Mouse (Mus musculus): ENCODE results near the gene Spef1.
"Not testable (repeated sequence)": the region's sequence is repeated elsewhere in the genome, so short reads cannot be mapped to it uniquely, and the experiment has no call there.

Spef1 gene

DNA sequence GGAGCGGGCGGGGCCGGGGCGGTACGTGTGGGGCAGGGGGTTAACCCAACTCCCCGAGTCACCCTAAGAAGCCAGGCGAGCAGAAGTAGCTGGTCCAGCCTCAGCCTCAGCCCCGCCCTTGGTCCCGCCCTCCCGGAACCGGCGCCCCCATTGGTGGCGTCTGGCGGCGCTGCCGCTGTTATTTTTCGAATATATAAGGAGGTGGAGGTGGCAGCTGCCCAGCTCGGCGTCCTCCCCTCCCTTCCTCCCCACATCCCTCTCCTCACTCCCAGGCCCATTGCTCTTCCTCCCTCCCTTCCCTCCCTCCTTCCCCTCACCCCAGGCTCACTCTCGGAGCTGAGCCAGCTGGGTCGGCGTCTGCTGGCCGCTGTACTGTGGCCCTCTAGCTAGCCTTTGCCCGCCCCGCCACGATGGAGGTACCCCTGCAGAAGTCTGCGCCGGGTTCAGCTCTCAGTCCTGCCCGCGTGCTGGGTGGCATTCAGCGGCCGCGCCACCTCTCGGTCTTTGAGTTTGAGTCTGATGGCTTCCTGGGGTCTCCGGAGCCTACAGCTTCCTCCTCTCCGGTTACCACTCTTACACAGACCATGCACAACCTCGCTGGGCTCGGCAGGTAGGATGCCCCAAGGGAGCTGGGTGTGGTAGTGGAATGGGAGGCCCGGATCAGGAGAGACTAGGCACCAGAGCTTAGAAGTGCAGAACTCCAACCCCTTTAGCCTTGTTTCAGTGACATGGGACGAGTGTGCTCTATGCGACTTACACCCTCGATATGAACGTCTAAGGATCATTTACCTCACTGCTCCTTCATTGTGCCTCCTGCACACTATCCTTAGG lies at the start of gene Spef1, which contains the start of gene Cdc25b:
Spef1 (minus strand) TSS at position 512 of the 831 bp plus-strand sequence.
Cdc25b (plus strand) TSS at position 179 of the 831 bp plus-strand sequence.
- peak in 1 of 2 experiments; percentile 72 for DNase-seq (ENCODE audit: low read depth in 1 of 2, low spot score in 2 of 2)

DNA sequence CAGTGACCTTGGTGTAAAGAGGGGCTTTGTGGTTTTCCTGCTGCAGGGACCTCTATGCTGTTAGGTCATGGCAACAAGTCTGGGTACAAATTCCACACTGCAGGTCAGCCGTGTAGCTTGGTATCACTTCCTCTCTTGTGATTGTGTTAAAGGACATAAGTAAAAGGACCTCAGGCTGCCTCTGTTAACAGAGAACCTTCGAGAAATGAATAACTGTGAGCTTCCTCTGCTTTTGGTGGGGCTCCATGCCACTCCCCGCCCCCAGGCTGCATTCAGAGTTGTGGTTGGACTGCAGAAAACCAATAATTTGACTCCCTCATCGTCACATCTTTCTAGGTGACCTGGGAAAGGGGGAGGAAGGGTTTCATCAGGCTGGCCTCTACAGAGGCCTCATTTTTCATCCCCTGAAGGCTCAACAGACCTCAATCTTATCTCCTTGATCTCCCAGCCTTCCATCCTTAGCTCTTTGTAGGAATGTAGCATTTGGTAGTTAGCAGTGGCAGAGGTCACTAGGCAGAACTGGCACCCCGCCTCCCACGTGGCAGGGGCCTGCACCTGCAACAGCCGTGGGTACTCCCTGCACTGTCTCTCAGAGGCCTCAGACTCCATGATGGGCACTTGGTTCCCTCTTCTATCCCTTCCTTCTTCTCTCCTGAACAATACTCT lies 48.0 kb upstream of the Spef1 start:
- peak in 1 of 2 experiments; percentile 16 for DNase-seq (ENCODE audit: low read depth in 1 of 2, low spot score in 2 of 2)

DNA sequence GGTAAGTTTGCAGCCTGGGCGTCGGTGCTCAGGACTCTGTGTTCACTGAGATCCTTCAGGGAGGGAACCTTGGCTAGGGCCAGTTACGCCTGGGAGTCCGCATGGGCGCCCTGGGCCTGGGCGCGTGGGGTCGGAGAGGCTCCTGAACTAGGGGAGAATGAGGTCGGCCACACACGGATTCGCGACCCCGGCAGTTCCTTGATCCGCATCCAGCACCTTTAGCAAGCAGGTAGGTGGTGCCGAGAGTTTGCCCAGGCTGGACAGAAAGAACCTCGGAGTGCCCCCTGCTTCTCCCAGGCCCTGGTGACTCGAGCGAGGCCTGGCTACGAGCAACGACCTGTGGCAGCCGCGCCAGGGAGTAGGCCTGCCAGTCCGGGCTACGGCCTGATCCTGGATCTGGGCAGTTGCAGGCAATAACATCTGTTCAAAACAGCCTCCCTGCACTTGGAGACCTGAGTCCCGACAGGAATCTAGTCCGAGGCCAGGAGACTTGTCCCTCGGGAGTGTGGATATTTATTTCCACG lies 47.1 kb upstream of the Spef1 start:
- no peak for DNase-seq (ENCODE audit: low read depth in 1 of 2, low spot score in 2 of 2)

- DNase-seq (ENCODE audit: low read depth in 1 of 2, low spot score in 2 of 2): peak; percentile 81 to 88
Observed at GRCm38 (mm10) chr2:131233307-131234126, 46.4 kb upstream of the Spef1 start, which contains the start of gene Mavs. TSS of gene Mavs (plus strand) at chr2:131234063.

- DNase-seq (ENCODE audit: low read depth in 1 of 2, low spot score in 2 of 2): no peak
Observed at GRCm38 (mm10) chr2:131232558-131232957, 45.5 kb upstream of the Spef1 start.

DNA sequence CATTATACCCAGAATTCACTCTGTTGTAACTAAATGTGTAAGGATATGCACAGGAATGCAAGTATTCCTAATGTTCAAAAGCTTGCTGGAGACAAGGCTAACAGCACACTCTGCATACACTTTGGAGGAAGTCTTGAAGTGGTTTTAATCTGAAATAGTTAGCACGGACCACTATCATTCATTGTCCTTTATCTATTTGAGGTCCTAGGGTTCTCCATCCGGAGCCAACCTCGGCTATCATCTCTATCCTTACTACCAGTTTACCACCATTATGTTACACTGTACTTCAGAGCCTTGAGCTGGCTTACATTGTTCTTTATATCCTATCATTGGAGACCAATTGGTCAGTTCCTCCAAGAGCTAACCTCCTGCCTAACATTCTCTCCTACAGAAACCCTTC lies 40.2 kb upstream of the Spef1 start:
- DNase-seq (ENCODE audit: low read depth in 1 of 2, low spot score in 2 of 2): no peak

DNA sequence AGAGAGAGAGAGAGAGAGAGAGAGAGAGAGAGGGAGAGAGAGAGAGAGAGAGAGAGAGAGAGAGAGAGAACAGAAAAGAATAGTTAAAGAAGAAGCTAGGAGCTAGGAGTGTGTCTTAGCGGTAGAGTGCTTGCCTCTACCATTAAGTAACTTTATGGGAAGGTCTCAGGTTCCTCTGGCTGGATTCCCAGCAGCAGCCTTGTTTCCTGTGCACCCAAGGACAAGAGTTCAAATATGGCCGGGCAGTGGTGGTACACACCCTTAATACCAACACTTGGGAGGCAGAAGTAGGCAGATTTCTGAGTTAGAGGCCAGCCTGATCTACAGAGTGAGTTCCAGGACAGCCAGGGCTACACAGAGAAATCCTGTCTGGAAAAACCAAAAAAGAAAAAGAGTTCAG lies 39.6 kb upstream of the Spef1 start:
- DNase-seq (ENCODE audit: low read depth in 1 of 2, low spot score in 2 of 2): not testable (repeated sequence)

DNA sequence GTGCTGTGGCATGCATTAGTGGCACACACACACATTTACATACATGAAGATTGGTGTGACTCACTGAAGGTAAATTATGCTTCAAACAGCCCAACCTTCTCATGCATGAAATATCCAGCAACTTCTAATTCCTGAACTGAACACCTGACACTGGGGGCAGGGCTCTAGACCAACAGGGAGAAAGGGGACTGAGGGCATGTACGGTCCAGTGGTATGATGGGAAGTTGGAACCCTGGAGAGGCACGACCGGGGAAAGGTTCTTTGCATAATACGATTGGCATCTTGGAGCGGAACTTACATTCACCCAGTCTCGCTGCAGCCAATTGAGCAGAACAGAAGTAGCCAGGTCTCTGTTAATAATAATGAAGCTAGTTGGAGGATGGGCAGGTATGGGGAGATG lies 38.1 kb upstream of the Spef1 start:
- no peak for DNase-seq (ENCODE audit: low read depth in 1 of 2, low spot score in 2 of 2)

DNA sequence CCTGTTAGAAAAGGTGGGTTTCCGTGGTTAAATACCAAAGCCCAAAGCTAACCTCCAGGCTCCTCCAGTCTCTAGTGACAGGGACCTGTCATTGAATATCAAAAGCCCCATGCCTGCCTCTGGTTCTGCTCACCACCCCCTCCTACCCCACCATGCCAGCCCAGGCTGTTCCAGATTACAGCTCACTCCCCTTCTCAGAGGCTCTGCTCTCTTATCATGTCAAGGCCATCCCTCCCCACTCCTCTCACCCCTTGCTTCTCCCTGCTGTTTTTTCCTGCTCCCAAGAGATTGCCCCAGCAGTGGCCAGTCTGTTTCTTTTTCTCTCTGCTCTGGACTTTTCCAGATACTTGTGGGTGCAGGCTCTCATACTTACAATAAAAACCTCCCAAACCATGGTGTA lies 36.5 kb upstream of the Spef1 start:
- no peak for DNase-seq (ENCODE audit: low read depth in 1 of 2, low spot score in 2 of 2)

- DNase-seq (ENCODE audit: low read depth in 1 of 2, low spot score in 2 of 2): no peak
Observed at GRCm38 (mm10) chr2:131222562-131222961, 35.5 kb upstream of the Spef1 start.

GRCm38 (mm10) chr2:131221853-131222515 lies 34.9 kb upstream of the Spef1 start:
- DNase-seq (ENCODE audit: low read depth in 1 of 2, low spot score in 2 of 2): no peak

- DNase-seq (ENCODE audit: low read depth in 1 of 2, low spot score in 2 of 2): no peak
Observed at GRCm38 (mm10) chr2:131220030-131220429, 32.9 kb upstream of the Spef1 start.

- DNase-seq (ENCODE audit: low read depth in 1 of 2, low spot score in 2 of 2): no peak
Observed at GRCm38 (mm10) chr2:131215941-131216858, 29.1 kb upstream of the Spef1 start.

GRCm38 (mm10) chr2:131213773-131214172 lies 26.7 kb upstream of the Spef1 start:
- no peak for DNase-seq (ENCODE audit: low read depth in 1 of 2, low spot score in 2 of 2)

DNA sequence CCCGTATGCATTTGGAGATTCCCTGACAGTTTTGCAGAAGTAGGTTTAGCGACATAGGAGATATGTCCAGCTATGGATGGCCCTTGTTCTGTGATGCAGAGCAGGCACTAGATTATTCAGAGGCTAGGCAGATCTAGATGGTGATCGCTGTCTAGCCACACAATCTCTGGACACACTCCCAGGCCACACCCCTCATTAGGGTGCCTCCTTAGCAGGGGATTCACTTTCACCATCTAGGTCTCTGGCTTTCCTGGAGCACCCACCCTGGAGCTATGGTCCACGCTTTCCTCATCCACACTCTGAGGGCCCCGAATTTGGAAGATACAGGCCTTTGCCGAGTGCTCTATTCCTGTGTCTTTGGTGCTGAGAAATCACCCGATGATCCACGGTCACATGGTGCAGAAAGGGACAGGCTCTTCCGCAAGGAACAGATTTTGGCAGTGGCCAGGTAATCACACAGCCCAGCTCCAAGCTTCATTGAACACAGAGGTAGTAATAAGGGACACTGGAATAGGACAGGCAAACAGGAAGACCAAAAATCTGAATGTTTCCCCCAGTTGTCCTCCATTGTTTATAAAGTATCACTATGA lies 24.0 kb upstream of the Spef1 start:
- DNase-seq (ENCODE audit: low read depth in 1 of 2, low spot score in 2 of 2): no peak

DNA sequence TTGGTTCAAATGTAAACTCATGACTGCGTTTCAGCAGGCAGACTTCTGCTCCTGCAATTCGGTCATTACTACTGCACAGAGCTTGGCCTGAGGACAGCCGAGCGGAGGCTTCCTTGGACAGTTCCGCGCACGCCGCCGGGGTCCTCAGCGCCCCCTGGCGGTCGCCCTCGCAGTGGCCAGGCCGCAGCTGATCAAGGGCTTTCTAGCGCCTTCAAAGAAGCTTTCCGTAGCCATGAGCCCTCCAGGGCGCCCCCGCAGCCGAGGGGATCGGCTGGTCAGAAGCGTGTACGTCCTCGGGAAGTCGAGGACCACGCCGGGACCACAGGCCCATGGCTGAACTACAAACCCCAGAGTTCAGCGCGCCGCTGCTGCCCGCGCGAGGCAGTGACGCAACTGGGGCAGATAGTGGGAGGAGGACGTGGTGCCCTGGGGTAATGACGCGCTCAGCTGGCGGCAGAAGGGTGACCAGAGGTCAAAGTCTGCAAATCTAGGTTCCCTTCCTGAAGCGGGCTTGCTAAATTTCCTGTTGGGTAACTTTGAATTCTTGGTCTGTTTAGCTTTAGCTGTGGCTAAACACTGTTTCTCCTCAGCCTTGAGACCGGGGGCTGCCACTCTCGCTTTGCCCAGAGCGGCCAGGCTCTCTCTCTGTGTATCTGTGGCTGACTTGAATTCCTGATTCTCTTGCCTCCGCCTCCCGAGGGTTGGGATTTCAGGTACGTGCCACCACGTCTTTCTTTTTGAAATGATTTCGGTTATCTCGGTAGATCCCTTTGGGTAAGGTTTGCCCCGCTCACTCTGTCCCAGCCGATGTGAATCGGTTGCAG lies 23.1 kb upstream of the Spef1 start:
- DNase-seq (ENCODE audit: low read depth in 1 of 2, low spot score in 2 of 2): peak; percentile 94 to 95

- DNase-seq (ENCODE audit: low read depth in 1 of 2, low spot score in 2 of 2): no peak
Observed at GRCm38 (mm10) chr2:131209125-131209795, 22.2 kb upstream of the Spef1 start.

- DNase-seq (ENCODE audit: low read depth in 1 of 2, low spot score in 2 of 2): no peak
Observed at GRCm38 (mm10) chr2:131208356-131208755, 21.3 kb upstream of the Spef1 start.

Measured in monocyte, adult 2 months (primary cell).